Mouse (Mus musculus) midbrain, postnatal 0 days (tissue): Measurements from ENCODE around the gene Rasgrf2. TPM values are rescaled to one million over a fixed set of nuclear protein-coding genes. Genes with fewer than 3 reads are reported as not detected.

Experiments used
- ATAC-seq: fragments of 200-750 bp; cut with Nextera tagmentation; 2 replicates; pipeline ENCODE4 v1.8.0; 2017; ENCODE audit warnings: moderate number of reproducible peaks, mild to moderate bottlenecking, moderate TSS enrichment, moderate library complexity; ENCODE audit not compliant: low FRiP score
- DNase-seq: peaks from one replicate; pipeline ENCODE4 v3.0.0-alpha.2; 2015; ENCODE audit warnings: low spot score
- H3K27ac ChIP-seq: fragments of 300-500 bp; sonication (generic); 2 replicates; pipeline ENCODE4 v1.5.1; 2014; ENCODE audit warnings: low read depth, mild to moderate bottlenecking, low read length, mixed read lengths
- H3K27me3 ChIP-seq: fragments of 300-500 bp; sonication (generic); 2 replicates; pipeline ENCODE4 v1.6.1; 2014; ENCODE audit warnings: low read length, control low read depth, mixed read lengths; ENCODE audit not compliant: insufficient read depth
- H3K36me3 ChIP-seq: fragments of 300-500 bp; sonication (generic); 2 replicates; pipeline ENCODE4 v1.6.1; 2014; ENCODE audit warnings: low read length, control low read depth, mixed read lengths; ENCODE audit not compliant: insufficient read depth
- H3K4me1 ChIP-seq: fragments of 300-500 bp; sonication (generic); 2 replicates; pipeline ENCODE4 v1.6.1; 2014; ENCODE audit warnings: mild to moderate bottlenecking, control low read depth, antibody characterized with exemption, low read length, mixed read lengths; ENCODE audit not compliant: insufficient read depth
- H3K4me2 ChIP-seq: fragments of 300-500 bp; sonication (generic); 2 replicates; pipeline ENCODE4 v1.6.1; 2014; ENCODE audit warnings: low read depth, mild to moderate bottlenecking, low read length, mixed read lengths; ENCODE audit not compliant: poor library complexity, severe bottlenecking
- H3K4me3 ChIP-seq: fragments of 300-500 bp; sonication (generic); 2 replicates; pipeline ENCODE4 v1.5.1; 2014; ENCODE audit warnings: low read depth, mild to moderate bottlenecking, low read length, moderate library complexity
- H3K9ac ChIP-seq: fragments of 300-500 bp; sonication (generic); replicated peaks from 2 replicates; pipeline ENCODE4 v1.6.1; 2014; ENCODE audit warnings: mild to moderate bottlenecking, low read length, moderate library complexity, mixed read lengths; ENCODE audit not compliant: poor library complexity, severe bottlenecking
- H3K9me3 ChIP-seq: fragments of 300-500 bp; sonication (generic); 2 replicates; pipeline ENCODE4 v1.6.1; 2016; ENCODE audit warnings: low read length, control low read depth
- CTCF ChIP-seq: IDR thresholded peaks from 2 replicates; pipeline ENCODE4 v1.5.1; 2016; ENCODE audit warnings: antibody characterized with exemption, mild to moderate bottlenecking
- WGBS: fragments of 180-500 bp; shearing (Covaris S2); extraction: QIAGEN DNeasy Blood & Tissue Kit; methylation state at CpG from one replicate; pipeline ENCODE4 v1.1.7; 2014; 5-methylcytosine and 5-hydroxymethylcytosine counted together
- polyA plus RNA-seq: library from polyadenylated mRNA; unstranded; fragments of >200 nt; fragmentation: Nextera tagmentation; extraction: Ambion mirVana; gene quantifications from 2 replicates; pipeline ENCODE4 v1.2.1, GENCODE M21; 2015
- total RNA-seq: library from RNA; depleted of rRNA; stranded (reverse); fragments of >200 nt; gene quantifications from 2 replicates; pipeline ENCODE4 v1.2.3, GENCODE M21; 2014; rRNA removed

Gene Rasgrf2
- total and polyA plus RNA-seq, 2 experiments from 2014 or later: 16.7 to 105 TPM

DNA sequence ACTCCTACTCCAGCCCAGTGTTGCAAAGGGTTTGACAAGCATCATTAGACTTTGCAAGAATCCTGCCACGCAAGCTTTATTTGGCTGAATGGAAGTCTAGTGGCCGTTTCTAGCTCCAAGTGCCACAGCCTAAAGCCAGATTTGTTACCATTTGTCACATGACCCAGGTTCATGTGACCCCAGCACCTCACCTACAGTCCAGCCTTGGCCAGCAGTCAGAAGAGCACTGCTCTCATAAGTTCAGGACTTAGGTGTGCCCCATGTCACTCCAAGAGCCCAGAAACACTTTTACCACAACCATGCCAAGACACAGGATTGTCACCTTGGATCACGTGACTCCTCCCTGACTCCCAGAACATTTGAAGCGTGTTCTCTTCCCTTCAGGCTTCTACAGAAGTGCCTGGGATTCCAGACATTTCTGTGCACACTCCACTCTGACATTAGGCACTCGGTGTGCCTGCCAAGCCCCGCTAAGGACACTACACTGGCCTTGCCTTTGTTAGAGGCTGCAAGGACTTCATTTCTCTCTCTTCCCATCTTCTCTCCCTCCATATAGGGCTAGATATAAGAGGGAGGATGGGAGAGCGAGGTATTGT, 257.6 kb downstream of the Rasgrf2 start:
- TF ChIP-seq CTCF: no peak
- Histone ChIP-seq H3K36me3 (no peaks in the 10 kb centered on the region), H3K9ac (no peak overlapping the region), H3K27me3 (no peaks in the 10 kb centered on the region), H3K9me3 (no peaks in the 10 kb centered on the region), H3K4me3 (no peak overlapping the region), H3K4me1 (no peaks in the 10 kb centered on the region), H3K27ac (no peak overlapping the region), H3K4me2 (no peak overlapping the region)
- DNase-seq (no peak), ATAC-seq (no peak)
- 80% methylated on average over 7 of the region's 7 CpGs for WGBS

DNA sequence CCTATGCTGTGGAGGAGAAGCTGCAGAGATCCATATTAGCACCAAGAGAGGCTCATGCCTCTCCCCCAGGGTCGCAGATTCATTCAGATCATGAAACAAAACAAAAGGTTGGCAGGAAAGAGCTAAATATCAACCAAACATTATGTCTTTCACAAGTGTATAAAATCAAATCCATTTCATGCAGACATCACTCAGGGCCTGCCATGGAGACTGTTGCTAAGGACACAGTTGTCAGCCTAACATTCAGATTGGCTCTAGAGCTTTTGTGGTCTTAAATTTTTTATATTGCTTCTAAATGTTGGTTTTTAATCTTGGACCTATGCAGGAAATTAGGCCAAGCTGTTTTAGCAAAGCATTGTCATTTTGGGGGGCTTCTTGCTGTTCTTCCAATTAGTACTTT, 262.9 kb downstream of the Rasgrf2 start:
- 0 out of 2 replicates have a peak, but pooled peaks have one; percentile 49 for ATAC-seq
- WGBS: 65% methylated on average over 1 of the region's 1 CpGs
- H3K27ac ChIP-seq: peak overlapping the region; percentile 55

DNA sequence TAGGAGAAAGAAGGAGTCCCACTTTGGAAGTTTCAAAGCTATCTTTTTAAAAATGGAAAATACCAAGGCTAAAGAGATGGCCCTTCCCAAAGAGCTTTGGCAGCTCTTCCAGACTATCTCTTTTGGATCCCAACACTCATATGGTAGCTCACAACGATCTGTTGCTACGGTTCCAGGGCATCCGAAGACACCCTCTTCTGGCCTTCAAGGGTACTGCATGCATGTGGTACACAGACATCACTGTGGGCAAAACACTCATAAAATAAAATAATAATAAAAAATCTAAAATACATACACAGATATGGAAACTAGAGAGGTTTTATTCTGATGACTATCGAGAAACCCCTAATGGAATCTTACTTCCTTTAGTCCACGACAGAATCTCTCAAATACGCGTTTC, 272.6 kb downstream of the Rasgrf2 start:
- peak; percentile 51 for TF ChIP-seq CTCF
- ATAC-seq: no peak
- Histone ChIP-seq H3K9ac (no peak overlapping the region), H3K36me3 (no peaks in the 10 kb centered on the region), H3K27me3 (no peaks in the 10 kb centered on the region), H3K4me1 (no peaks in the 10 kb centered on the region), H3K27ac (no peak overlapping the region), H3K4me3 (no peak overlapping the region), H3K4me2 (no peak overlapping the region), H3K9me3 (no peaks in the 10 kb centered on the region)
- no peak for DNase-seq
- WGBS: 82% methylated on average over 7 of the region's 7 CpGs

More for the DNA sequence above, 262.9 kb downstream of the Rasgrf2 start:
- DNase-seq: no peak
- Histone ChIP-seq H3K36me3 (no peaks in the 10 kb centered on the region), H3K4me1 (no peaks in the 10 kb centered on the region), H3K9me3 (no peaks in the 10 kb centered on the region), H3K4me3 (no peak overlapping the region), H3K4me2 (no peak overlapping the region), H3K27me3 (no peaks in the 10 kb centered on the region), H3K9ac (no peak overlapping the region)
- no peak for TF ChIP-seq CTCF

DNA sequence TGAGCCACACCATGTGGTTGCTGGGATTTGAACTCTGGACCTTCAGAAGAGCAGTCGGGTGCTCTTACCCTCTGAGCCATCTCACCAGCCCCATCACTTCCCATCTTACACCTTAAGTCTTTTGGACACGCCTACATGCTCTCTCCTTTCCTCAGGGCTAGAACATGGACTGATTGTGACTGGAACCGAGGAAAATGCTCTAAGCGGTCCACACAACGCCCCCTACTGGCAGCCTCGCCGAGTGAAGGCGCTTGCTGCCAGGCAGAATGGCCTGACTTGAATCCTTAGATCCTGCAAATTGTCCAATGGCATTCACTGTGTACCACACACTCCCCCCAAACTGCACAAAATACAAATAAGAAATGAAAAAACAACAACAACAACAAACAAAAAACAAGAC, 274.0 kb downstream of the Rasgrf2 start:
- WGBS: 70% methylated on average over 8 of the region's 8 CpGs
- no peak overlapping the region for H3K27ac ChIP-seq
- H3K4me1 ChIP-seq: no peaks in the 10 kb centered on the region
- no peak for ATAC-seq
- no peak overlapping the region for H3K4me3 ChIP-seq
- no peaks in the 10 kb centered on the region for H3K27me3 ChIP-seq
- H3K4me2 ChIP-seq: no peak overlapping the region
- no peak overlapping the region for H3K9ac ChIP-seq
- TF ChIP-seq CTCF: 0 out of 2 replicates have a peak, but pooled peaks have one; percentile 4
- H3K9me3 ChIP-seq: no peaks in the 10 kb centered on the region
- H3K36me3 ChIP-seq: no peaks in the 10 kb centered on the region
- no peak for DNase-seq

DNA sequence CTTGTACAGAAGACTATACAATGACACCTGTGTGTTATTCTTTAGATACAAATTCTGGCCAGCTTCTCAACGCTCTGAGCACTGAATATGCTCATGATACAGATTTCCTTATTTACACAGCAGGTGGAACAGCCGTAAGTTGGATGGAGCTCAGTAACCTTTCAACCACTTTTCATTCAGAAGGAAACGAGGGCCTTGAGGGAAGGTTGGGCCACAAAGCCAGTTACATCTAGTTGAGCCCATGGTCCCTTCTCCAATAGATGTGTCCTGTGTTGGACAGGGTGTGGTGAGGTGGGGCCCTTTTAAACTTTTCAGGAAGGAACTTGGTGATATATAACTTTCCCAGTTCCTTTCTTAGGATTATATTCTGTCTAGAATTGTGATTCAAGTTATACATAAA, 277.0 kb downstream of the Rasgrf2 start:
- H3K36me3 ChIP-seq: no peaks in the 10 kb centered on the region
- no peak for TF ChIP-seq CTCF
- no peak overlapping the region for H3K4me2 ChIP-seq
- H3K4me1 ChIP-seq: no peaks in the 10 kb centered on the region
- H3K9ac ChIP-seq: no peak overlapping the region
- WGBS: 83% methylated on average over 3 of the region's 3 CpGs
- H3K27ac ChIP-seq: no peak overlapping the region
- ATAC-seq: no peak
- DNase-seq: no peak
- H3K4me3 ChIP-seq: no peak overlapping the region
- no peaks in the 10 kb centered on the region for H3K9me3 ChIP-seq
- no peaks in the 10 kb centered on the region for H3K27me3 ChIP-seq

Other genes starting within 250 kb of the Rasgrf2 start
- gene Gm20379, start 174.3 kb upstream of the Rasgrf2 start, total RNA-seq: not detected in 2 replicates
- gene Gm20379, start 174.3 kb upstream of the Rasgrf2 start, polyA plus RNA-seq: 0.30 and 0.45 TPM in 2 replicates
- gene Dhfr, start 223.1 kb upstream of the Rasgrf2 start, total RNA-seq: 2.4 and 3.2 TPM in 2 replicates
- 1.9 and 2.1 TPM in 2 replicates for gene Dhfr, start 223.1 kb upstream of the Rasgrf2 start, polyA plus RNA-seq
- 18.6 and 28.8 TPM in 2 replicates for gene Msh3, start 223.3 kb upstream of the Rasgrf2 start, total RNA-seq
- 18.8 and 19.7 TPM in 2 replicates for gene Msh3, start 223.3 kb upstream of the Rasgrf2 start, polyA plus RNA-seq